Mouse (Mus musculus): ENCODE results near the gene Tulp3. TPM values are rescaled to one million over a fixed set of nuclear protein-coding genes. Genes with fewer than 3 reads are reported as not detected.

Gene Tulp3
- total and polyA plus RNA-seq, 3 experiments: 5.3 to 19.2 TPM; not detected in 1

DNA sequence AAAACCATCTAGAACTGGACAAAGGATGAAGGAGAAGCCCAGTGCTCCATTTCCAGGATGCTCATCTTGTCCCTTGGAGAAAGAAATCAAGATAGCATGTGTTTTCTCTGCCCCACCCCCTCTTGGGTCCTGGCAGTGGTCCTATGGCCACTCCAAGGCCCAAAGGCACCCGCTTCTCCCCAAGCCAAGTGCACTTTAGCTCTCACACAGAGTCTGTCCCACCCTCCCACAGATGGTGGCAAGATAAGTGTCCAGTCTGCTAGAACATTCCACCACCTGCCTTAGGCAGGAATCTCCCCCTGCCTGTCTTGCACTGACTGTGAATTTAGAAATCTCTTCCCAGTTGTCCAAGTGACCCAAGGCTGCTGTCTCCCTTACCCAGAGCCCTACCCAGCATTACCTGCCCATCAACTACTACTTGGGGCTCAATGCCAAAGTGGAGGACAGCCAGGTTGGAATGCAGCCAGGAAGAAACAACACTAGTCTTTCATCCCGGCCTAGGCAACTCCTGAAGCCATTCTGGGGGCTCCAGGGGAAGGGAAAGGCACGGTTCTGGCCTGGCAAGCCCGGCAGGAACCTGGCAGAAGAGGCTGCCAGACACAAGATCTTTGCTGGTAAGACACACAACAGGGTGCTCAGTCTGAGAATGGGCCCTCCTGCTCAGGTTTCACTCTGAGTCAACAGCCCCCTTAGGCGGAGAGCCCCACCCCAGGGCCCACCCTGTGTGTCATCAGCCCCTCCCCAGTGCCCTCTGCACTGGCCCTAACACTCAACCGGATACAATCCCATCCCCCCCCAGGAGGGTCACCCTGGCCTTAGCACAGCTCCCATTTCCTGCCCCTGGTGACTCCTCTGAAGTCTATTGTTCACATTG, 59.5 kb downstream of the Tulp3 start:
- H3K4me3 ChIP-seq (ENCODE audit: control insufficient read depth in 1 of 2, insufficient read depth in 1 of 2, low read depth in 2 of 2, low read length in 2 of 2): no peak overlapping the region
- H3K79me2 ChIP-seq (ENCODE audit: control insufficient read depth, insufficient read depth, low read length, poor library complexity): no peaks in the 10 kb centered on the region
- H3K36me3 ChIP-seq (ENCODE audit: control insufficient read depth in 1 of 2, insufficient read depth in 2 of 2, low read length in 2 of 2): no peaks in the 10 kb centered on the region
- no peaks in the 10 kb centered on the region for H3K9me3 ChIP-seq (replicated peaks; ENCODE audit: insufficient read depth, low read length)
- TF ChIP-seq HCFC1 (IDR thresholded peaks at IDR 0.05; ENCODE audit: low read depth, low read length) (no peak), MAFK (IDR thresholded peaks at IDR 0.05; ENCODE audit: borderline replicate concordance, low read depth, low read length) (no peak), ETS1 (IDR thresholded peaks at IDR 0.05; ENCODE audit: low read depth, low read length) (no peak), GABPA (IDR thresholded peaks at IDR 0.05; ENCODE audit: low read depth, low read length) (no peak), NRF1 (IDR thresholded peaks at IDR 0.05; ENCODE audit: insufficient read depth, low read depth, low read length, poor library complexity, severe bottlenecking) (no peak), CHD1 (IDR thresholded peaks at IDR 0.05; ENCODE audit: low read depth, low read length) (no peak), SIN3A (IDR thresholded peaks at IDR 0.05; ENCODE audit: low read length) (no peak), CTCF (IDR thresholded peaks at IDR 0.05 in 2 of 3, conservative IDR thresholded peaks at IDR 0.05 in 1 of 3; ENCODE audit: control insufficient read depth in 1 of 3, insufficient read depth in 1 of 3, low read depth in 2 of 3, low read length in 3 of 3, poor library complexity in 1 of 3, severe bottlenecking in 1 of 3) (no peak), NELFE (IDR thresholded peaks at IDR 0.05; ENCODE audit: low read depth, low read length) (no peak), CHD2 (IDR thresholded peaks at IDR 0.05; ENCODE audit: low read length) (no peak), MXI1 (IDR thresholded peaks at IDR 0.05; ENCODE audit: low read depth, low read length) (no peak), MEF2A (IDR thresholded peaks at IDR 0.05; ENCODE audit: extremely low read depth, insufficient replicate concordance, low read depth, low read length, poor library complexity, severe bottlenecking) (no peak)
- DNase-seq (ENCODE audit: low read depth, low spot score): no peak
- H3K9ac ChIP-seq (ENCODE audit: control insufficient read depth, low read depth, low read length, poor library complexity, severe bottlenecking): no peak overlapping the region
- no peaks in the 10 kb centered on the region for H3K4me1 ChIP-seq (ENCODE audit: control insufficient read depth in 1 of 2, insufficient read depth in 2 of 2, low read length in 2 of 2)
- H3K27ac ChIP-seq (ENCODE audit: control insufficient read depth, low read depth, low read length): no peak overlapping the region
- no peaks in the 10 kb centered on the region for H3K27me3 ChIP-seq (ENCODE audit: control insufficient read depth in 1 of 2, insufficient read depth in 2 of 2, low read length in 2 of 2)

DNA sequence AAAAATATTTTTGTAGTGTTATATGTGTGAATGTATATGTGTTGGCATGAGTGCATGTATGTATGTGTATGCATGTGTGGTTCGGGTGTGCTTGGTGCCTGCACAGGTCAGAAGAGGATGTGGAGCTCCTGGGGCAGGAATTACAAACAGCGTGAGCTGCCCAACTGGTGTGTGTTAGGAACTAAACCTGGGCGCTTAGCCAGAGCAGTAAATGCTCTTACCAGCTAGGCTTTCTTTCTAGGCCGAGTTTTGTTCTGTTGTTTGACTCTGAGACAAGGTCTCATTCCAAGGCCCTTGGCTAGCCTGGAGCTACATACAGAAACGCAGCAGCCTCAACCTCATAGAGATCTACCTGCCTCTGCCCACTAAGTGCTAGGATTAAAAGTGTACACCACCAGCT, 64.4 kb downstream of the Tulp3 start:
- Histone ChIP-seq H3K9ac (ENCODE audit: control insufficient read depth, low read depth, low read length, poor library complexity, severe bottlenecking) (no peak overlapping the region), H3K79me2 (ENCODE audit: control insufficient read depth, insufficient read depth, low read length, poor library complexity) (no peaks in the 10 kb centered on the region), H3K27ac (ENCODE audit: control insufficient read depth, low read depth, low read length) (no peak overlapping the region), H3K9me3 (replicated peaks; ENCODE audit: insufficient read depth, low read length) (no peaks in the 10 kb centered on the region), H3K36me3 (ENCODE audit: control insufficient read depth in 1 of 2, insufficient read depth in 2 of 2, low read length in 2 of 2) (no peaks in the 10 kb centered on the region), H3K4me3 (ENCODE audit: control insufficient read depth in 1 of 2, insufficient read depth in 1 of 2, low read depth in 2 of 2, low read length in 2 of 2) (no peak overlapping the region), H3K27me3 (ENCODE audit: control insufficient read depth in 1 of 2, insufficient read depth in 2 of 2, low read length in 2 of 2) (no peaks in the 10 kb centered on the region), H3K4me1 (ENCODE audit: control insufficient read depth in 1 of 2, insufficient read depth in 2 of 2, low read length in 2 of 2) (no peaks in the 10 kb centered on the region)
- no peak for DNase-seq (ENCODE audit: low read depth, low spot score)
- no peak for TF ChIP-seq ZMIZ1 (IDR thresholded peaks at IDR 0.05; ENCODE audit: low read depth, low read length)
- TF ChIP-seq BHLHE40 (IDR thresholded peaks at IDR 0.05; ENCODE audit: borderline replicate concordance, low read depth, low read length): no peak
- no peak for TF ChIP-seq POLR2AphosphoS2 (IDR thresholded peaks at IDR 0.05; ENCODE audit: low read length)
- no peak for TF ChIP-seq MAFK (IDR thresholded peaks at IDR 0.05; ENCODE audit: borderline replicate concordance, low read depth, low read length)
- TF ChIP-seq KAT2A (conservative IDR thresholded peaks at IDR 0.05; ENCODE audit: low read depth, low read length): no peak
- no peak for TF ChIP-seq EP300 (IDR thresholded peaks at IDR 0.05; ENCODE audit: low read depth in 1 of 2, low read length in 2 of 2)

All from MEL (cell line).